Mouse (Mus musculus) bone marrow, adult 2 months (tissue): ENCODE measurements around the gene Pgp.

Source experiments
- CTCF ChIP-seq: fragments of 200-500 bp; IDR thresholded peaks from 2 replicates; pipeline ENCODE4 v1.5.1; 2011; ENCODE audit warnings: low read length, control low read depth; ENCODE audit not compliant: control insufficient read depth, insufficient read depth
- POLR2A ChIP-seq: fragments of 200-500 bp; IDR thresholded peaks from 2 replicates; pipeline ENCODE4 v1.6.1; 2011; ENCODE audit warnings: low read depth, mild to moderate bottlenecking, control low read depth, low read length, borderline replicate concordance; ENCODE audit not compliant: control insufficient read depth

DNA sequence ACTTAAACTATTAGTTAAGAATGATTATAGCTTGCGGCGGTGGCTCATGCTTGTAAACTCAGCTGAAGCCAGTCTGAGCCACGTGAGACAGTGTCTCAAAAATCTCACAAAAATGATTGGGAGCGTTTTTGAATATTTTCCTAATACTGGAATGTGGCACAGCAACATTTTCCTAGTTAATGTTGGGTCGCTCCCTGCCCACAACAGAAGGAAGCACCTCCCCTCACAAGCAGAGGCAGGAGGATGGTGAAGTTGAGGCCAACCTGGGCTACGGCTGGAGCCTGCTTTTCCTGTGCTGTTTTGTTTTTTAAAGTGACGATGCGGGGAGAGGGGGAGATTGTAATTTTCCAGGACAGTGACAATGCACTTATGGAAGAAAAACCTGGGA, 43.0 kb upstream of the Pgp start:
- TF ChIP-seq CTCF (no peak), POLR2A (no peak)
